Mouse (Mus musculus): Measurements from ENCODE around the gene Cdk8.

GRCm38 (mm10) chr5:146347081-146347480, 116.1 kb downstream of the Cdk8 start:
- no peak for TF ChIP-seq CTCF (IDR thresholded peaks at IDR 0.05; ENCODE audit: borderline replicate concordance, control insufficient read depth, extremely low read depth, insufficient read depth, low read length, poor library complexity)
- TF ChIP-seq POLR2A (IDR thresholded peaks at IDR 0.05; ENCODE audit: control insufficient read depth, extremely low read depth, insufficient read depth, low read length, poor library complexity) = no peak
